Mouse (Mus musculus) kidney, postnatal 0 days (tissue): ENCODE data around the gene Tgm2. TPM values are rescaled to one million over a fixed set of nuclear protein-coding genes. Genes with fewer than 3 reads are reported as not detected.

ENCODE experiments used
- ATAC-seq: fragments of 200-750 bp; cut with Nextera tagmentation; replicated peaks from 2 replicates; pipeline ENCODE4 v1.8.0; 2017; ENCODE audit warnings: low read depth, moderate number of reproducible peaks, moderate TSS enrichment, moderate library complexity; ENCODE audit not compliant: low FRiP score
- DNase-seq: peaks from one replicate; pipeline ENCODE4 v3.0.0-alpha.2; 2016; ENCODE audit warnings: low spot score
- H3K27ac ChIP-seq: fragments of 300-500 bp; sonication (generic); 2 replicates; pipeline ENCODE4 v1.5.1; 2014; ENCODE audit warnings: mild to moderate bottlenecking
- H3K27me3 ChIP-seq: fragments of 300-500 bp; sonication (generic); 2 replicates; pipeline ENCODE4 v1.6.1; 2014; ENCODE audit warnings: low read length, mixed read lengths; ENCODE audit not compliant: insufficient read depth
- H3K36me3 ChIP-seq: fragments of 300-500 bp; sonication (generic); 2 replicates; pipeline ENCODE4 v1.6.1; 2014; ENCODE audit warnings: low read length, mixed read lengths; ENCODE audit not compliant: insufficient read depth
- H3K4me1 ChIP-seq: fragments of 300-500 bp; sonication (generic); replicated peaks from 2 replicates; pipeline ENCODE4 v1.6.1; 2014; ENCODE audit warnings: antibody characterized with exemption, low read length, mixed read lengths; ENCODE audit not compliant: insufficient read depth
- H3K4me2 ChIP-seq: fragments of 300-500 bp; sonication (generic); 2 replicates; pipeline ENCODE4 v1.6.1; 2014; ENCODE audit warnings: mild to moderate bottlenecking, low read length, moderate library complexity, mixed read lengths
- H3K4me3 ChIP-seq: fragments of 300-500 bp; sonication (generic); replicated peaks from 2 replicates; pipeline ENCODE4 v1.5.1; 2014; ENCODE audit warnings: low read depth, low read length
- H3K9ac ChIP-seq: fragments of 300-500 bp; sonication (generic); 2 replicates; pipeline ENCODE4 v1.6.1; 2014; ENCODE audit warnings: low read depth, low read length
- H3K9me3 ChIP-seq: fragments of 300-500 bp; sonication (generic); replicated peaks from 2 replicates; pipeline ENCODE4 v1.6.1; 2016; ENCODE audit warnings: low read length, inconsistent platforms, mixed read lengths
- CTCF ChIP-seq: IDR thresholded peaks from 2 replicates; pipeline ENCODE4 v1.5.1; 2016; ENCODE audit warnings: antibody characterized with exemption, low read depth, mild to moderate bottlenecking, moderate library complexity
- WGBS: fragments of 180-500 bp; shearing (Covaris S2); extraction: QIAGEN DNeasy Blood & Tissue Kit; methylation state at CpG from one replicate; pipeline ENCODE4 v1.1.7; 2014; 5-methylcytosine and 5-hydroxymethylcytosine counted together
- polyA plus RNA-seq: library from polyadenylated mRNA; unstranded; fragments of >200 nt; fragmentation: Nextera tagmentation; extraction: Ambion mirVana; gene quantifications from 2 replicates; pipeline ENCODE4 v1.2.1, GENCODE M21; 2015

The Tgm2 gene
- polyA plus RNA-seq, 1 experiment from 2014 or later = 26.9 TPM

DNA sequence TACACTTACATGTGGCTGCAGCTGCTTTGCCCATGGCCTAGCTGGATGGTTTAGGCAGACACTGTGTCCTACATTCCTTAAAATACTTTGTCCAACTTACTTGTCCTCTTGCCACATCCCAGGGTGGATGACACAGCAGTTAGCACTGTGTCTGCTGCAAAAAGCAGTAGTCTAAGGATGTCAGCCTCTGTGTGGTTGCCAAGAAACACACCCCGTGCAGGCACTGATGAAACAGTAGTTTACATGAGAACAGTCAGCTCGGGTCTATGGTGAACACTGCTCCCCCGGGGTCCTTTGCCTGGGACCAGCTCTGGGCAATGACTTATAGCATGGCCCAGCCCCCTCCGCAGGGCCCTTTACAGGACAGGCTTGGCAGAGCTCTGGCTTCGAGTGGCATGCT, 52.9 kb downstream of the Tgm2 start:
- ATAC-seq = no peak
- H3K4me2 ChIP-seq = no peak overlapping the region
- peaks cover 13% of the 10 kb centered on the region for H3K4me1 ChIP-seq
- TF ChIP-seq CTCF = no peak
- H3K4me3 ChIP-seq = no peak overlapping the region
- DNase-seq = no peak
- H3K9ac ChIP-seq = no peak overlapping the region
- H3K27me3 ChIP-seq = no peaks in the 10 kb centered on the region
- 35% methylated on average over 5 of the region's 5 CpGs for WGBS
- H3K9me3 ChIP-seq = no peaks in the 10 kb centered on the region
- H3K36me3 ChIP-seq = no peaks in the 10 kb centered on the region
- H3K27ac ChIP-seq = peak overlapping the region; percentile 62; the same call in 1 of the 2 replicates

DNA sequence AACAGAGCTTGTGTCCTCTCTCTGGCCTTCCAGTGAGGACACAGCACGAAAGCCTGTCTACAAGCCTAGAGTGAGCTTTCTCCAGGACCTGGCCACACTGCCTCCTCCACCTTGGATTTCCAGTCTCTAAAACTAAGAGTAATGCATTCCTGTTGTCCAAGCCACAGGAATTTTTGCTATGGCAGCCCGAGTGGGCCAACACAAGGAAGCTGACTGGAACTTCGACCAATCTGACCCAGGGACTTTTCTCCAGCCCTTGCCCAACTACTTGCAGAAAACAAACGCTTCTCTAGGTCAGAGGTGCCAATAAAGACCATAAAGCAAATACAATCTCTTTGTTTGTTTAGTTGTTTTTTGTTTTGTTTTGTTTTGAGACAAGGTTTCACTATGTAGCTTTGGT, 56.1 kb downstream of the Tgm2 start:
- H3K27me3 ChIP-seq = no peaks in the 10 kb centered on the region
- TF ChIP-seq CTCF = no peak
- no peak overlapping the region for H3K4me2 ChIP-seq
- ATAC-seq (no peak), DNase-seq (no peak)
- H3K4me3 ChIP-seq = no peak overlapping the region
- H3K27ac ChIP-seq = no peak overlapping the region
- no peak overlapping the region for H3K9ac ChIP-seq
- no peaks in the 10 kb centered on the region for H3K36me3 ChIP-seq
- H3K4me1 ChIP-seq = peaks cover 13% of the 10 kb centered on the region
- H3K9me3 ChIP-seq = no peaks in the 10 kb centered on the region
- 65% methylated on average over 4 of the region's 4 CpGs for WGBS

DNA sequence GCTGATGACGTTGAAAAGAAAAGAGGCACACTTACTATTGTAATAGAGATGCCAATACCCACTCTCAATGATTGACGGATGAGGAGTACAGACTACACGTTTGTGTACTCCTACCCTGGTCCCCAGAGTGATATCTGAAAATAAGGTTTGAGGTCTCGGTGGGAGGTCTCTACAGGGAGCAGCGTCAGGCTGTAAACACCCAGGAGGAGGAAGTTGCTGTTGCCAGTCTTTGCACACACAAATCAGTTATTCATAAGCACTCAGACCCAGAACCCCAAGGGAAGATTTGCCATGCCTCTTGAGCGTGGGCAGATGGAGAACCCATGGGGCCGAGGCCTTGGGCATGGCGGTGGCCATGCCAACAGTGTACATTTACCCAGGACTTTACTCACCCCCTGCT, 61.8 kb downstream of the Tgm2 start:
- DNase-seq (no peak), ATAC-seq (no peak)
- H3K27ac ChIP-seq = no peak overlapping the region
- no peak overlapping the region for H3K4me3 ChIP-seq
- TF ChIP-seq CTCF = no peak
- H3K4me1 ChIP-seq = no peaks in the 10 kb centered on the region; the same call in 1 of the 2 replicates
- no peak overlapping the region for H3K4me2 ChIP-seq
- no peaks in the 10 kb centered on the region for H3K36me3 ChIP-seq
- WGBS = 75% methylated on average over 8 of the region's 8 CpGs
- H3K27me3 ChIP-seq = no peaks in the 10 kb centered on the region
- no peaks in the 10 kb centered on the region for H3K9me3 ChIP-seq
- H3K9ac ChIP-seq = no peak overlapping the region

DNA sequence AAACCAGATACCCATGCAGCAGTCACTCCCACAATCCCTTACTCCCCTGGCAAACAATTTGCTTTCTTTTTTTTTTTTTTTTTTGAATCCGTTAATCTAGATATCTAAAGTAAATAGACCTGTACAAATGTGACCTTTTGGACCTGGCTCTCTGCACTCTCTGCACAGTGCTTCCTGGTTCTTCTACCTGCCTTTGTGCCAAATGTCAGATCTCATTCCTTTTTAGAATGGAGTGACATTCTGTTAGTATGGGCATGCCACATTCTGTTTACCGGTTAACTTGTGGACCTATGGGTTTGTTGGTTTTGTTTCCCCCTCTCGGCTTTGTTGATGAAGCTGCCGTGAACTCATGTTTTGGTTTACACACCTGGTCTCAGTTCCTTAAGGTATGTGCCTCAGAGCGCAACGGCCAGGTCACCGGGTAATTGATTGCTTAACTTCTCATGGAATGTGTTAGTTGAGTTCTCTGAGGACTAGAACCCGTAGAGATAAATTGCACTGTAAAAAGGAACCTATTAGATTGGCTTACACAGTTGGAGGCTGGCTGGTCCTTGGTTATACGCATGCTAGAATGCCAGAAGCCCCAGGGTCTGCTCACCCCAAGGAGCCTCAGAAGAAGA, 65.5 kb downstream of the Tgm2 start:
- TF ChIP-seq CTCF = no peak
- peak overlapping the region; percentile 15; the same call in 1 of the 2 replicates for H3K27ac ChIP-seq

DNA sequence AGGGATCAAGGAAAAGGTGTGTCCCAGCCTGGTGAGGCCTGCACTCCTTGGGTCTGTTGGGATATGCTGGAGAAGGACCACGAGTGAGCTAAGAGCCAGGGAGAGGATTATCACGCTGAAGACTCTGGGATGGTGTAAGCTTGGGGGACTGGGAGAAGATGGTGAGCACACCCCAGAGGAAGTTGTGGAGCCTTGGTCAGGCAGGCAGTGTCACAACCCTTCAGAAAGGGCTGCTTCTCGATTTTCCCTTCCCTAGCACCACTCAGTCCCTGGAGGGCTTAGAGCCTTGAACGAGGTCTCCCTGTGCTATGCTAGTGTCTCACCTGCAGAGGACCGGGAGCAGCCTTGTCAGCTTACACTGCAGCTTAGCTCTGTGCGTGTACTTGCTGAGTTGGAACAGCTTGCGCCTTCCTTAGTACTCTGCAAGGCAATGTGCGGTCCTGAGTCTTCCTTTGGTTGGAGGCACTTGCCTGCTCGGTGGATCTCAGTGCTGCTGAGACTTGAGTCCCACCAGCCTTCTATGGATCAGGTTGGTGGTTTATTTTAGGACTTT, 66.3 kb downstream of the Tgm2 start:
- Histone ChIP-seq H3K4me2 (no peak overlapping the region), H3K4me3 (no peak overlapping the region), H3K36me3 (peaks cover 25% of the 10 kb centered on the region), H3K9ac (no peak overlapping the region), H3K9me3 (no peaks in the 10 kb centered on the region), H3K27ac (no peak overlapping the region), H3K27me3 (no peaks in the 10 kb centered on the region), H3K4me1 (no peaks in the 10 kb centered on the region; the same call in 1 of the 2 replicates)
- WGBS = 42% methylated on average over 9 of the region's 9 CpGs
- peak; percentile 68; the same call in 1 of the 2 replicates for ATAC-seq
- peak; percentile 41 for TF ChIP-seq CTCF
- DNase-seq = no peak

More for the DNA sequence above, 65.5 kb downstream of the Tgm2 start:
- H3K9ac ChIP-seq = no peak overlapping the region
- ATAC-seq = no peak
- H3K4me1 ChIP-seq = no peaks in the 10 kb centered on the region; the same call in 1 of the 2 replicates
- 56% methylated on average over 9 of the region's 9 CpGs for WGBS
- no peak overlapping the region for H3K4me3 ChIP-seq
- H3K4me2 ChIP-seq = no peak overlapping the region
- peaks cover 17% of the 10 kb centered on the region; the same call in 1 of the 2 replicates for H3K36me3 ChIP-seq
- no peaks in the 10 kb centered on the region for H3K27me3 ChIP-seq
- DNase-seq = no peak
- no peaks in the 10 kb centered on the region for H3K9me3 ChIP-seq

DNA sequence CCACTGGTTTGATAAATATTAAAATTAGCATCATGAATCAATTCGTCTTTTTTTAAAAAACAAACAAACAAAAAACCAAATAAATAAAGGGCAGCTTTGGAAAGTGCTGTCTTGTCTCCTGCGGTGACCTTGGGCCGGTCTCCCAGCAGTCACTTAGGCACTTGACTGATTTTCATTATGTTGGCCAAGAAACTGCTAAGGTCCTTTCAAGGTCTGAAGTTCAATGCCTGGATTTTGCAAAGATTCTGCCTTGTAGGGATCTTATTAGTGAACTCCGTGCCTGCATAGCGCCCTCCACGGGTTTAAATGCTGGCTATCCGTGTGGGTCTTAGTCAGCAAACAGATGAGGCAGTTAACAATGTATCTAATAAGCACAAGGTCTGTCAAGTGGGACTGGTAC, 67.3 kb downstream of the Tgm2 start:
- TF ChIP-seq CTCF = no peak; the same call in 1 of the 2 replicates
- no peak overlapping the region for H3K9ac ChIP-seq
- peaks cover 31% of the 10 kb centered on the region for H3K36me3 ChIP-seq
- ATAC-seq = no peak
- no peaks in the 10 kb centered on the region for H3K9me3 ChIP-seq
- 84% methylated on average over 7 of the region's 7 CpGs for WGBS
- H3K27me3 ChIP-seq = no peaks in the 10 kb centered on the region
- H3K4me3 ChIP-seq = no peak overlapping the region
- no peak overlapping the region for H3K27ac ChIP-seq
- DNase-seq = no peak
- no peak overlapping the region for H3K4me2 ChIP-seq
- H3K4me1 ChIP-seq = no peaks in the 10 kb centered on the region; the same call in 1 of the 2 replicates
